Mouse (Mus musculus): ENCODE measurements around the gene Tmem132c.

Gene Tmem132c

GRCm38 (mm10) chr5:127241136-127241924, at the start of gene Tmem132c:
Gene Tmem132c, plus strand, starts transcription at chr5:127241808.
- no peak for DNase-seq (ENCODE audit: low read depth, low spot score)

- DNase-seq (ENCODE audit: low read depth, low spot score) = no peak
These were observed 49.7 kb upstream of the Tmem132c start for GRCm38 (mm10) chr5:127191881-127192280.

- no peak for DNase-seq (ENCODE audit: low read depth, low spot score)
These were observed 42.8 kb upstream of the Tmem132c start for GRCm38 (mm10) chr5:127198850-127199249.

- DNase-seq (ENCODE audit: low read depth, low spot score) = no peak
These were observed 36.7 kb upstream of the Tmem132c start for GRCm38 (mm10) chr5:127204881-127205280.

GRCm38 (mm10) chr5:127216389-127216788, 25.2 kb upstream of the Tmem132c start:
- DNase-seq (ENCODE audit: low read depth, low spot score) = no peak

- no peak for DNase-seq (ENCODE audit: low read depth, low spot score)
These were observed 23.9 kb upstream of the Tmem132c start for GRCm38 (mm10) chr5:127217725-127218124.

- DNase-seq (ENCODE audit: low read depth, low spot score) = no peak
These were observed 13.5 kb upstream of the Tmem132c start for GRCm38 (mm10) chr5:127227929-127228595.

GRCm38 (mm10) chr5:127234715-127235114, 6.9 kb upstream of the Tmem132c start:
- DNase-seq (ENCODE audit: low read depth, low spot score) = no peak

GRCm38 (mm10) chr5:127235203-127235602, 6.4 kb upstream of the Tmem132c start:
- no peak for DNase-seq (ENCODE audit: low read depth, low spot score)

- DNase-seq (ENCODE audit: low read depth, low spot score) = no peak
These were observed 1.9 kb upstream of the Tmem132c start for GRCm38 (mm10) chr5:127239706-127240105.

- DNase-seq (ENCODE audit: low read depth, low spot score) = no peak
These were observed 962 bp upstream of the Tmem132c start for GRCm38 (mm10) chr5:127240646-127241045.

- no peak for DNase-seq (ENCODE audit: low read depth, low spot score)
These were observed 536 bp downstream of the Tmem132c start for GRCm38 (mm10) chr5:127241925-127242762.

GRCm38 (mm10) chr5:127242763-127243160, 1.2 kb downstream of the Tmem132c start:
- DNase-seq (ENCODE audit: low read depth, low spot score) = no peak

- DNase-seq (ENCODE audit: low read depth, low spot score) = no peak
These were observed 1.6 kb downstream of the Tmem132c start for GRCm38 (mm10) chr5:127243209-127243608.

- no peak for DNase-seq (ENCODE audit: low read depth, low spot score)
These were observed 2.0 kb downstream of the Tmem132c start for GRCm38 (mm10) chr5:127243611-127244010.

- DNase-seq (ENCODE audit: low read depth, low spot score) = no peak
These were observed 11.7 kb downstream of the Tmem132c start for GRCm38 (mm10) chr5:127253263-127253662.

GRCm38 (mm10) chr5:127256947-127257610, 15.5 kb downstream of the Tmem132c start:
- DNase-seq (ENCODE audit: low read depth, low spot score) = no peak

GRCm38 (mm10) chr5:127262136-127262535, 20.5 kb downstream of the Tmem132c start:
- no peak for DNase-seq (ENCODE audit: low read depth, low spot score)

- DNase-seq (ENCODE audit: low read depth, low spot score) = no peak
These were observed 29.5 kb downstream of the Tmem132c start for GRCm38 (mm10) chr5:127271145-127271544.

GRCm38 (mm10) chr5:127279462-127279861, 37.9 kb downstream of the Tmem132c start:
- DNase-seq (ENCODE audit: low read depth, low spot score) = no peak

- DNase-seq (ENCODE audit: low read depth, low spot score) = no peak
These were observed 39.6 kb downstream of the Tmem132c start for GRCm38 (mm10) chr5:127281186-127281585.

Measured in c-Kit-negative CD71-positive TER-119-positive erythroid progenitor cells, embryonic 14.5 days (primary cell).